Mouse (Mus musculus) granulocyte monocyte progenitor cell, adult 5-6 weeks (primary cell): ENCODE measurements around the gene Lrrc27. TPM values are rescaled to one million over a fixed set of nuclear protein-coding genes. Genes with fewer than 3 reads are reported as not detected.

Experiments used
- ATAC-seq: replicated peaks from 2 replicates; pipeline ENCODE4 v1.8.0; 2016; ENCODE audit warnings: mild to moderate bottlenecking, moderate TSS enrichment, inconsistent platforms; ENCODE audit not compliant: poor library complexity, severe bottlenecking
- total RNA-seq, 2 experiments: library from RNA; stranded (forward) in 1 of 2; stranded (reverse) in 1 of 2; fragments of 200-712, 200-1000 nt in 1 of 2; fragments of >200 nt in 1 of 2; fragmentation: Nextera tagmentation in 1 of 2; gene quantifications; 2 replicates each; pipeline ENCODE4 v1.2.3; 2014 to 2017

Lrrc27 gene
- total RNA-seq, 2 experiments from 2014 or later = 3.5 TPM; not detected in 1

- ATAC-seq = peak; percentile 70
Measured at GRCm38 (mm10) chr7:139234426-139235188, 21.8 kb downstream of the Lrrc27 start.

- 0 out of 2 replicates have a peak, but pooled peaks have one; percentile 11 for ATAC-seq
Measured at GRCm38 (mm10) chr7:139235651-139236358, 23.0 kb downstream of the Lrrc27 start.

GRCm38 (mm10) chr7:139239432-139239831 is 26.6 kb downstream of the Lrrc27 start:
- ATAC-seq = no peak

- ATAC-seq = no peak
Measured at GRCm38 (mm10) chr7:139246086-139246485, 33.3 kb downstream of the Lrrc27 start.

GRCm38 (mm10) chr7:139246931-139247880 is 34.4 kb downstream of the Lrrc27 start:
- ATAC-seq = peak; percentile 14; the same call in 1 of the 2 replicates

GRCm38 (mm10) chr7:139247881-139248614 is 35.3 kb downstream of the Lrrc27 start, which contains the start of gene Pwwp2b:
Gene Pwwp2b, plus strand, starts transcription at chr7:139248482.
- ATAC-seq = peak; percentile 65

- peak; percentile 26 for ATAC-seq
Measured at GRCm38 (mm10) chr7:139248615-139249405, 36.0 kb downstream of the Lrrc27 start.

GRCm38 (mm10) chr7:139249406-139250210 is 36.8 kb downstream of the Lrrc27 start:
- ATAC-seq = peak; percentile 5; the same call in 1 of the 2 replicates

- ATAC-seq = no peak
Measured at GRCm38 (mm10) chr7:139251881-139252301, 39.1 kb downstream of the Lrrc27 start.

GRCm38 (mm10) chr7:139252566-139252965 is 39.8 kb downstream of the Lrrc27 start:
- ATAC-seq = no peak

GRCm38 (mm10) chr7:139252986-139253385 is 40.2 kb downstream of the Lrrc27 start:
- no peak for ATAC-seq

- no peak for ATAC-seq
Measured at GRCm38 (mm10) chr7:139253462-139253861, 40.7 kb downstream of the Lrrc27 start.

- no peak for ATAC-seq
Measured at GRCm38 (mm10) chr7:139254626-139255025, 41.8 kb downstream of the Lrrc27 start.

- ATAC-seq = no peak
Measured at GRCm38 (mm10) chr7:139257752-139258542, 45.2 kb downstream of the Lrrc27 start.

- no peak for ATAC-seq
Measured at GRCm38 (mm10) chr7:139264337-139264736, 51.5 kb downstream of the Lrrc27 start.

- no peak for ATAC-seq
Measured at GRCm38 (mm10) chr7:139265634-139266033, 52.8 kb downstream of the Lrrc27 start.

- no peak for ATAC-seq
Measured at GRCm38 (mm10) chr7:139266431-139266830, 53.6 kb downstream of the Lrrc27 start.
